Mouse (Mus musculus): ENCODE data around the gene Sdr9c7. TPM values are rescaled to one million over a fixed set of nuclear protein-coding genes. Genes with fewer than 3 reads are reported as not detected.
"Not testable (repeated sequence)": the region's sequence is repeated elsewhere in the genome, so short reads cannot be mapped to it uniquely, and the experiment has no call there.

Sdr9c7 gene
- polyA plus RNA-seq, 1 experiment from 2014 or later = 0.39 TPM

DNA sequence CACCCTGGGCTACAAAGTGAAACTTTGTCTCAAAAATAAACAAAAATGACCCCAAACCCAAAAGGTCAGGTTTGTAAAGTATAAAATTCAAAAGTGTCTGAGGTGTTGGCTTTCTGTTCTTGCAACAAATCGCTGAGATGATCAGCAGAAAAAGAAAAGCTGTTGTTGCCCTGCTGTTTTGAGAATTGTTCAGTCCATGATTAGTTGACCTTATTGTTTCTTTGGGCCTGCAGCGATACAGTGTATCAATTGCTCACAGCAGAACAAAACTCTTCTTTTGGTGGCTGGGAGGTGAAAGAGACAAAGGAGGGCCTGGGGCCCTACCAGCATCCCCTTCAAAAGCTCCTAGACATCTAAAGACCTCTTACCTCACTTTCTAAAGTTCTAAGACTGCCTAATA is 7.8 kb downstream of the Sdr9c7 start:
- no peak for DNase-seq (ENCODE audit: low spot score)

DNA sequence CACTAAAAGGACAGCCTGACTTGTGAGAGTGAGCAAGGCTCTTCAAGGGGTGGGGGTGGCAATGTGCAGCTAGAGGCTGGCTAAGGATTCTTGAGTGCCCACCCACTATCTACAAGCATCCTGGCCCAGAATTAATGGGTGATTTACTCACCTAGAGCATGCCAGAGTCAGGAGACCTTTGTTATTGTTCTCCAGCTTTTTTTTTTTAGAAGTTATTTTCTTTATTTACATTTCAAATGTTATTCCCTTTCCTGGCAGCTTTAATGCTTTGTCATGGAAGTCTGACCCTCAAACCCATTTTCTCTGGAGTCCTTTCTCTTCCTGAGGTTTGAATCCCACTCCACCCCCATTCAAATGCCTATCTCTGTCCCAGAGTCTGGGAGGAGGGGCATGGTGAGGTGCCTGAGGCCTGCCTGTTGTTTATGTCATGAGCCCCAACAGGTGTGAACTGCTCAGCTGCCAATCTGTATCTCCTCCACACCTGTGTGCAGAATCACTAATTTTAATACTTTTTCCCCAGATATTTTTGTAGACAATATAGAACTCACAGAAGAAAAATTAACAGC is 9.2 kb downstream of the Sdr9c7 start:
- no peak for DNase-seq (ENCODE audit: low spot score)

DNA sequence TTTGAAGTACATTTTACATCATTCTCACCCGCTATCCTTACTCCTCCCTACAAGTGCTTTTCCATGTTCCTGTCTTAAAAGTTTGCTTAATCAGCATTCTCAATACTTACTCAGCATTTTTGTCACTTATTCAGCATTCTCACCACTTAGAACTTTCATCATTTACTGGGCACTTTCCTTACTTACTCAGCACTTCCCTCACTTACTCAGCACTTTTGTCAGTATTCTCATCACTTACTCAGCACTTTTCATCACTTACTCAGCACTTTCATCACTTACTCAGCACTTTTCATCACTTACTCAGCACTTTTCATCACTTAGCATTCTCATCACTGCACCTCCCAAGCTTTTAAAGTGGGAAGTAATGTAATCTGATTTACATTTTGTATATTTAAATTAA is 17.3 kb downstream of the Sdr9c7 start:
- DNase-seq (ENCODE audit: low spot score) = no peak

DNA sequence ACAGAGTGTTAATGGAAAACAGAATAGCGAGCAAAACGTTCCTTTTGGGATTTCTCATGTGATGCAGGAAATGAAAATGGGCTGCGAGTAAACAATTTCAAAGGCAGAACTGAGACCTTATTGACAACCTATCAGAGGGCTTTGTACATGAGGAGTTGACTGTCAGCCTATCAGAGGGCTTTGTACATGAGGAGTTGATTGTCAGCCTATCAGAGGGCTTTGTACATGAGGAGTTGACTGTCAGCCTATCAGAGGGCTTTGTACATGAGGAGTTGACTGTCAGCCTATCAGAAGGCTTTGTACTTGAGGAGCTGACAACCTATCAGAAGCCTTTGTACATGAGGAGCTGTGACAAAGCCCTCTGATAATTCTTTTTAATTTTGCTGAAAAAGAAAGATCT is 18.9 kb downstream of the Sdr9c7 start:
- DNase-seq (ENCODE audit: low spot score) = not testable (repeated sequence)

DNA sequence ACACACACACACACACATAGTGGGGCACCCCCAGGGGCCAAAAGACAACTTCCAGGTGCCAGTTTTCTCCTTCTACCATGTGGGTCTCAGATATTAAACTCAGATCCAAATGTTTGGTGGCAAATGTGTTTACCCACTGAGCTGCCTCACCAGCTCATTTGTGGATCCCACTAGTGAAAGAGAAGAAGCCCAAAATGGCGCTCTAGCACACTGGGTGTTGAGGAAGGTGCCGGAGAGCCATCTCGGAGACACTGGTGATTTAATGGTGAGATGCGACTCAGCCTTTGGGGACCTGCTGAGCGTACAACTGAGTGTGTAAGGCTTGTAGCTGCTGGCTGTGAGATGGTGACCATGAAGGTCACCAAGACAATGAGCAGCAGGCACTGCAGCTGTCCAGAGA is 19.3 kb downstream of the Sdr9c7 start:
- no peak for DNase-seq (ENCODE audit: low spot score)

DNA sequence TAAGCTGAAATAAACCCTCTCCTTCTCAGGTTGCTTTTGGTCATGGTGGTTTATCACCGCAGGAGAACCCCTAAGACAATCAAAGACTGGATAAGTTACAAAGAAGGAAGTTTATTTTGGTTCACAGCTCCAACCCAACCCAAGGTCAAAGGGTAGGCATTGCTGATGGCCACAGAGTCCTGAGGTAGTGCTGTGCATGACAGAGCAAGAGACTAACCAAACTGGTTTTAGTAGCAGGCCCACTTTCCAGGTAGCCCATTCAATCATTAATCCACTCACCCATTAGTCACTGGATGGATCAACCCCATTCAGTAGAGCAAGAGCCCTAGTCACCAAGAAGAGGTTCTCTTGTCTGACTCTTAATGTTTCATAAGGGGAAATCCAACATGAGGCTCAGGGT is 23.9 kb downstream of the Sdr9c7 start:
- DNase-seq (ENCODE audit: low spot score) = no peak

DNA sequence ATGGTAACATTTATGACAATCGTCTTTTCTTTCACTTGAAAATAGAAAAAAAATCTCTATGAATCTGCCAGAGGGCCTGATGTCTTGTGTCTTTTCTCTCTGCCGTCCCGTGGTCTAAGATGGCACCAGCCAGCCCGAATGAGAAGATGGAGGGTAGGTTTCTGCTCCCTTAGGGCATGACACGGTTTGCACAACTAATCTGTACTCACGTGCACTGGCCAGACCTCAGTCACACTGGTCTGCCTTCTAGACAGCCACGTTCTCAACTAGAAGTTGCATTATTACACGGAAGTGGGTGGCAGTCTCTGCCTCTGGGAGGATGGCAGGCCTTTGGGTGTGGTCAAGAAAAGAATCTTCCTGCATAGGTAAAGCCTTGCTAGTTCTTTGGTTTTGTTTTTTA is 24.7 kb downstream of the Sdr9c7 start:
- DNase-seq (ENCODE audit: low spot score) = no peak

DNA sequence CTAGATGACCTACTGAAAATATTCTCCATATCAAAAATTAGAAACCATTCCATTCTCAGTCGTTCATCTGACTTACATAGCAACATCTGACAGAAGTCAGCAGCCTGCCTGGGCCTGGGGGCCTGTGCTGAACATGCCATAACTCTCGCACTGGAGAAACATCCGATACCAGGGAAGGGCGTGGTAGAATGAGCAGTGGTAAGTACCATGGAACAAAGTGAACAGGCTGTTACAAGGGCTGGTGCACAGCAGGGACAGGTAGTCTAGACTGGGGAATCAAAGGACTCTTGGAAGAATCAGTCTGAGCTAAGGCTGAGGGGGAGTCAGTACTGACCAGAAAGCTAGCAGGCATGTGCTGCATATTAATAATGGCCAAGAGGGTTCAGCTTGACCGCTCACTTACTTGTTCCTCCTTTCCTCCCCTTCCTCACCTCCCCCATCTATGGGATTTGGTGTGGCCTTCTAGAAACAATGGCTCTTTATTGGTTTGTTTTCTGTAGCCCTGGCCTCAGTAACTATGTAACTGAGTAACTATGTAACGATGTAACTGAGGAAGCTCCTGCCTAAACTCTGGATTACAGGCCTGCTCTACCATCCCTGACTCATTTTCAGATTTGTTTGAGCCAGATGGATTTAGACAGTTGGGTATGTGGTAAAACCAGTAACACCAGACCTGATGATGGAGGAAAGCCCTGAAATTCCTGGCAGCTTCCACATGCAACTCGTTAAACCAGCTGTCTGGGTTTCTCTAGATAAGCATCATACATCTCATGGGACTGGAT is 26.5 kb downstream of the Sdr9c7 start:
- DNase-seq (ENCODE audit: low spot score) = no peak

DNA sequence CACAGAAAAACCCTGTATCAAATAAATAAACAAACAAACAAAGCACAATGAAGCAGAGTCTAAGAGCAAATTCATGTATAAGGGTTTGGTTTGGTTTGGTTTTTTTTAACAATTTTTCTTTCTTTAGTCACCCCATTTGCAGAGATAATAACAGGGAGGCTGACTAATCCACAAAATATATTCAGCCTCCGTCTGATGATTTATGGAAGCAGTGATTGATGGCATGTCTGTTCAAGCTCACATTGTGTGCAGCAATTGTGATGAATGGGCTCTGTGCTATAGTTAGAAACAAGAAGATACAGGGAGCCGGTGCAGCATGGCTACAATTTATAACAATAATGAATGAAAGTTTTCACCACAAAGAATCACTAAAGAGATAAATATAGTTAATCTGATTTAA is 29.4 kb downstream of the Sdr9c7 start:
- no peak for DNase-seq (ENCODE audit: low spot score)

DNA sequence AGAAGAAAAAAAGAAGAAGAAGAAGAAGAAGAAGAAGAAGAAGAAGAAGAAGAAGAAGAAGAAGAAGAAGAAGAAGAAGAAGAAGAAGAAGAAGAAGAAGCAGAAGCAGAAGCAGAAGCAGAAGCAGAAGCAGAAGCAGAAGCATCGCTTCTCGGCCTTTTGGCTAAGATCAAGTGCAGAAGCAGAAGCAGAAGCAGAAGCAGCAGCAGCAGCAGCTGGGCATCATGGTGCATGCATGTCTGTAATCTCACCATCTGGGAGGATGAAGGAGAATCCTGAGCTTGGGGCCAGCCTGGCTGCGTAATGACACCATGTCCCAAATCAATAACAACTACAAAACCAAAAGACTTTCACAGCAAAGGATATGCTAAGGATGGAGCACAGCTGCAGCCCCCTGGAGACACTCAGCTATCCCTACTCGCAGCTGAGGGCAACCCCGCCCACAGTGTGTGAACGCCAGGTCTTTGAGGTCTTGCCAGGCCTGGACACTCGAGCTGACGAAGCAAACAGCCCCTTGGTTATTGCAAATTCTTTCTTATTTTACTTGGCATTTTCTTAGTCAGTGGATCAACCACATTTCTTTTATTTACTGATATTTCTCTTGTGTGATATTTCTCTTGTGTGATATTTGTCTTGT is 34.1 kb downstream of the Sdr9c7 start:
- DNase-seq (ENCODE audit: low spot score) = no peak

DNA sequence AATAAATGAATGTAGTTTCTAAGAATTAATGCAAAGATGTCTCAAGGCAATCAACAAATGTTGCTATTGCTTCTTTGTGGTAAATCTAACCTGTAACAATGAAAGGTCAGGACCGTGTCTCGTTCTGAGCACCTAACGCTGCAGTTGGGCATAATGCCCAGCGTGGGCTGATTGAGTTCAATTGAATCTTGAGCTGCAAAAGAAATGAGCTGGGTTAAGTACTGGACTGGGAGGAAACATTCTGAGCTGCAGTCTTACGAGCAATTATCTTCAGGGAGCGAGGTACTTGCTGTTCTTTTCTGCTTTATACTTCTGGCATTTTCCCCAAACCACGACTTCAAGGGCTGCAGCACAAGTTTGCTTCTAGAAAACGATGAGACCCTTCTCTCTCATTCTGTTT is 38.0 kb downstream of the Sdr9c7 start:
- DNase-seq (ENCODE audit: low spot score) = no peak

DNA sequence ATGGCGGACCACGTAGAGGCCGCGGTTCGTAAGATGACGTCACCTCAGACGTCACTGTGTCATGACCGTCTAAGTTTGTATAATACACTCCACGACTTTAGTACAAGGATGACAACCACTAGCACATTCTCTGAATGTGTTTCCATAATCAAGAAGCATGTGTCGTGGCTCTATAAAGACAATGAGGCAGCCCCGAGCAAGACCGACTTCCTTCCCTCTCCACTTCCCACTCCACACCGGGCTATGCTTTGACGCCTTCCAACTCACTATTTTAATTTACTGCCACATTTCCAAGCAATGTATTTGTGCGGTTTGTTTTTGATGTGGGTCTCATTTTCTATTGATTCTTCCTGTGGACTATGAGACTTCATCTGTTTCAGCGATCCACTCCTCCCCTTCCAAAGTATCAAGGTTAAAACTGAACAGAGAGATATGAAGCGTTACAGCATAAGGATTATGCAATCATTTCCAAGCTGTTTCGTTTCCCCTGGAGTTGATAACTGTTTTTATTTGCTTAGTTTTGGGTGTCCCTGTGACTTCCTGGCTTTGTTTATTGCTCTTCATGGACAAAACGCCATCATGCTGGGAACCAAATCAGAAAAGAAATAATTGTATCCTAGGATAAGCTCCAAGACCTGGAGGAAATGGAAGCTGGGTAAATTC is 38.6 kb downstream of the Sdr9c7 start:
- DNase-seq (ENCODE audit: low spot score) = no peak

DNA sequence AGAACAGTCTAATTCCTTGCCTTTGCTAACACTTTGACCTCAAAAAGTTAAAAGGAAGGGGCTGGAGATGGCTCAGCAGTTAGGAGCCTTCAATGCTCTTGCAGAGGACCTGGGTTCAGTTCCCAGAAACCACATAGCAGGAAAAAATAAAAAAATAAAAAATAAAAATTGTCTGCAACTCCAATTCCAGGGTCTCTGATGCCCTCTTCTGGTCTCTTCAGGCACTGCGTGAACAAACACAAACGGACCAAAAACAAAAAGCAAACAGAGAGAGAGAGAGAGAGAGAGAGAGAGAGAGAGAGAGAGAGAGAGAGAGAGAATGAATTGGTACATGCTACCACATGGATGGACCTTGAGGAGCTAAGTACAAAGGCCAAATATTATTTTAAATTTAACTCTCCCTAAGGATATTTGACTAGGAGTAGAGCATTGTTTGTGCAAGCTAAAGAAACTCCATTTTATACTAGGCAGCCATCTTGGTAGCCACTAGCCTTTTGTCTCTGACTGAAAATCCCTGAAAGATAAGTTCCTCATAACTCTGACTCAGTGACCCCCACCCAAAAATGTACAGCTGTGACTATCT is 39.2 kb downstream of the Sdr9c7 start:
- DNase-seq (ENCODE audit: low spot score) = peak; percentile 31

DNA sequence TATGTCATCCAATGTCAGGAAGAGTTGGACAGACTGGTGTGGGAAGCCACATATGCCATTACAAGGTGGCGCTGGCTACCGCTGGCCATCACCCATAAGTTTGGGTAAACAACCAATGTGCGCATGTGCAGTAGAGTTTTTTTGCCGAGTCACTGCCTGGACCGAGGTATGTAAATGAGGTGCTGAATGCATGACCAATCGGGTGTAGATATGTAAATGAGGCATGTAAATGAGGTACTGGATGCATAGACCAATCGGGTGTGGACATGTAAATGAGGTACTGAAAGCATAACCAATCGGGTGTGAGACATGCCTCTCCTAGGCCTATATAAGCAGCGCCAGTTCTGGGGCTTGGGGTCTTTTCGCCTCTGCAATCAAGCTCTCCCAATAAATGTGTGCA is 41.3 kb downstream of the Sdr9c7 start:
- DNase-seq (ENCODE audit: low spot score) = not testable (repeated sequence)

DNA sequence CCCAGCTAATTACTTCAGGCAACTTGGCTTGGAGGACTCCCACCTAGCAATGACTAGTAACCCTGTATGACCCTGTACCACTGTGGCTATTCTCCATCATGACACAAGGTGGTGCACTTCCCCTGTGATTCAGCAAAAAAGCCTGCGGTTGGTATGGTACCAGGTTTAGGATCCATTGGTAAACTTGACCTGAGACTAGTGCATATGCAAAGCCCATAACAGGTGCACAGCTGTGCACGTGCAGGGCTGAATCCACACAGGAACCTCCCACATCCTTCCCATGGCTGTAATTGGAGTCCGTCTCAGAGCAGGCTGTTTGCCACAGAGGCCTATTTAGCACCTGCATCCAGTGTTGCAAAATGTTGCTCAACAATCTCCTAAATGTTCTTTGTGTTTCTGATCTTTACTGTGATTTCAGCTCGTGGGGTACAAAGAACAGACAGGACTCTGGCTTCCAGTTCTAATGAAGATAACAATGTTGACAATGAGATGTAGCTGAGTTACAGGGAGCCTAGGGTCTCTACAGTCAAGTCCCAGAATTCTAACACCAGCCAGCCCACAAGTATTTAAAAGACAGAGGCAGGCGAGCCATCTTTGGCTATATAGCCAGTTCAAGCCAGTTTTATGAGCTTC is 47.2 kb downstream of the Sdr9c7 start:
- peak; percentile 77 for DNase-seq (ENCODE audit: low spot score)

DNA sequence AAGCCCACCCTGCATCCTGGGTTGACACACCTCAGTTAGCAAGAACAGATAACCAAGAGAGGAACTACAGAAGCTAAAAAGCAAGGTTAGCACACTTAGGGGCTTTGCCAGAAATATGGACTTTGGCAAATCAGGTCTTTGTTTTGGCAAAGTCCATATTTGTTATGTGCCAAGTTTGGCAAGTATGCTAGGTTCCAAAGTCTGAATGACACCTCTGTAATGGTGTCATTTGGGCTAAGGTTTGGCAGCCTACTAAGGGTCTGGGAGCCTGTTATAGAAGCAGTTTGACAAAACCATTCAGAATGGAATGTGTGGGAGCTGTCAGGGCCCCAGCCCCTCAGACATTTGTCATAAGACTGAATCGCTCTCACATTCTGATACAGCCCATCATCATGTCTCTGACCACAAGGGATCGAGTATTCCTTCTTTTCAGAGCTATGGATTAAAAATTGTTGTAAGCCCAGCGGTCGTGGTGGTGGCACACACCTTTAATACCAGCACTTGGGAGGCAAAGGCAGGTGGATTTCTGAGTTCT is 51.3 kb downstream of the Sdr9c7 start:
- no peak for DNase-seq (ENCODE audit: low spot score)

DNA sequence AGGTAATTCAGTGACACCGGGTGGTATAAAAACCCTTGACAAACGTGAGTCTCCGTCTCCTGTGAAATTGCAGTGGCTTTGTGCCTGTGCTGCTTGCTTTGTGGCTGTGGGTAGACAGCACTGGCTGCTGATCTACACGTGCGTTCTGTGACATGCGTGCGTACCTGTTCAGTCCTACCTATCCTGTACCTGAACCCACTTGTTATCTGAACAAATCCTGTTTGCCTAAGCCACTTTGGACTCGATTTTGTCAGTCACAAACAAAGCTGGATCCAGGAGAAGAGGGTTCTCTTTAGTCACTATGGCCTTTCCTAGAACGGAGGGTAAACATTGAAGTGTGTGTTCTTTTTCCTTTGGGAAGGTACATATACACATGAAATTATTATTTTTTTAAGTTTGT is 53.1 kb downstream of the Sdr9c7 start:
- no peak for DNase-seq (ENCODE audit: low spot score)

DNA sequence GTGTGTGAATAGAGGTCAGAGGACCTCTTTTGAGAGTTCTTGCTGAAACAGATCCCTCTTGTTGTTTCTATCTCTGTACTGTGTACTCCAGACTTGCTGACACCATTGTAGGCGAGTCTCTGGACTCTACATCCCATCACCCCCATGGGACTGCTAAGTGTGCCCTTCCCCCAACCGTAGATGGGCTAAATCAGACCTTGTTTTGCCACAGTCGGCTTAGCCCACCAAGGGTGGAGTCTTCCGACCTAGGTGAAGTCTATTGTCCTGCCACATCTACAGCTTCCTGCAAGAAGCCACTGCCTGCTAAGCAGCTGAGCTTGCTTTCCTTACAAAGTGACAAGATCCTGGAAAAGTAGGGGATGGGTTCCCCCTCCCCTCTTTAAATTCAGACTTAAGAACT is 53.5 kb downstream of the Sdr9c7 start:
- no peak for DNase-seq (ENCODE audit: low spot score)

DNA sequence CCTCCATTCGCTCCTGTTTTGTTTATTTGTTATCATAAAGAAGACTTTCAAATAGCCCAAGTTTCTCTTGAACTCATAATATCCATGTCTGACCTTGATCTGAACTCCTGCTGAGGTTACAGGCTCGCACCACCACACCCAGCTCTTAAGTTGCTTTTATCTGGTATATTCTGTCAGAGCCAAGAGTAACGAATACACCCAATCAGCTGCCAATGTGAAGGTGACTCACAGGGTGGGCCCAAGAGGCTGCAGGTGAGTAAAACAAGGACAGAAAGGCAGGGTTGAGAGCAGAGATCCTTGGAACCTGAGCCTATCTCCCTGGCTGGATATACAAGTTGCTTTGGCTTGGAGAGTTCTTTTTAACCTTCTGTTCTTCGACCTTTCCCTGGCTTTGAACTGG is 56.7 kb downstream of the Sdr9c7 start:
- DNase-seq (ENCODE audit: low spot score) = no peak

DNA sequence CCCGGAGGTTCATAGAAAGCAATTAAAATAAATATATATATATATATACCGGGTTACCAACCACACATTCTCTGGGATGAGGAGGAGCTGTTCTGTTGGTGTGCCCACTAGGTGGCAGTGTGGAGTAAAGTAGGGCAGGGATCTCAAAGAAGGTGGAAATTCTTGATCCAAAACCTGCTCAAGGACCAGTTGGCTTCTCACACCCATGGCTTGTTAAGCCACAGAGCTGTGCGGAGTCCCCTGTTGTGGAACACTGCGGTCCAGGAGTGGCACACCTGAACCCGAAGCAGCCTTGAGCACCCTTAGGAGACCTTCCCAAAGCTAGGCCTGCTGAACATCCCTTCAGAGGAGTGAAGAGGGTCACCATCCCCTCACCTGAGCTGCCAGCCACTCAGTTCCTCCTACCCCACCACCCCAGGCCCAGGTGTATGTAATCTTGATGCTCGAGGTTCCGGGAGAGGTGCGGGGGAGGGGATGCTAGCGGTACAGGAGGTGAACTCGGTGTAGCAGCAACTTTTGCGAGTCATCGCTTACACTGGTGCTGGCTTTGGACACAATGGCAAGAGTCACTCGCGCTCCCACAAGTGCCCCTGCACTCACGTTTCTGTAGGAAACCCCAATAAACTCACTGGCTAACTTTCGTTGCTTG is 58.0 kb downstream of the Sdr9c7 start:
- DNase-seq (ENCODE audit: low spot score) = peak; percentile 51

All from thymus, postnatal 0 days (tissue).